Mouse (Mus musculus) hindbrain, postnatal 0 days (tissue): ENCODE measurements around the gene Tprgl. TPM values are rescaled to one million over a fixed set of nuclear protein-coding genes. Genes with fewer than 3 reads are reported as not detected.

Experiments used
- ATAC-seq: fragments of 200-750 bp; cut with Nextera tagmentation; 2 replicates; pipeline ENCODE4 v1.8.0; 2017; ENCODE audit warnings: mild to moderate bottlenecking, moderate TSS enrichment, moderate library complexity
- DNase-seq: peaks from one replicate; pipeline ENCODE4 v3.0.0-alpha.2; 2015; ENCODE audit warnings: low spot score
- H3K27ac ChIP-seq: fragments of 300-500 bp; sonication (generic); 2 replicates; pipeline ENCODE4 v1.5.1; 2014; ENCODE audit warnings: mild to moderate bottlenecking
- H3K27me3 ChIP-seq: fragments of 300-500 bp; sonication (generic); 2 replicates; pipeline ENCODE4 v1.6.1; 2014; ENCODE audit warnings: low read length, mixed read lengths; ENCODE audit not compliant: insufficient read depth
- H3K36me3 ChIP-seq: fragments of 300-500 bp; sonication (generic); 2 replicates; pipeline ENCODE4 v1.6.1; 2014; ENCODE audit warnings: low read length, mixed read lengths; ENCODE audit not compliant: insufficient read depth
- H3K4me1 ChIP-seq: fragments of 300-500 bp; sonication (generic); 2 replicates; pipeline ENCODE4 v1.6.1; 2014; ENCODE audit warnings: antibody characterized with exemption, low read length, mixed read lengths; ENCODE audit not compliant: insufficient read depth
- H3K4me2 ChIP-seq: fragments of 300-500 bp; sonication (generic); 2 replicates; pipeline ENCODE4 v1.6.1; 2014; ENCODE audit warnings: low read depth, mild to moderate bottlenecking, low read length, moderate library complexity, mixed read lengths
- H3K4me3 ChIP-seq: fragments of 300-500 bp; sonication (generic); 2 replicates; pipeline ENCODE4 v1.5.1; 2014; ENCODE audit warnings: low read length
- H3K9ac ChIP-seq: fragments of 300-500 bp; sonication (generic); replicated peaks from 2 replicates; pipeline ENCODE4 v1.6.1; 2014; ENCODE audit warnings: mild to moderate bottlenecking, low read length, moderate library complexity, mixed read lengths
- H3K9me3 ChIP-seq: fragments of 300-500 bp; sonication (generic); 2 replicates; pipeline ENCODE4 v1.6.1; 2016; ENCODE audit warnings: low read length, mixed read lengths
- CTCF ChIP-seq: IDR thresholded peaks from 2 replicates; pipeline ENCODE4 v1.5.1; 2016; ENCODE audit warnings: antibody characterized with exemption, control low read depth, low read depth
- WGBS: fragments of 180-500 bp; shearing (Covaris S2); extraction: QIAGEN DNeasy Blood & Tissue Kit; methylation state at CpG from one replicate; pipeline ENCODE4 v1.1.7; 2014; 5-methylcytosine and 5-hydroxymethylcytosine counted together
- polyA plus RNA-seq: library from polyadenylated mRNA; unstranded; fragments of >200 nt; fragmentation: Nextera tagmentation; extraction: Ambion mirVana; gene quantifications from 2 replicates; pipeline ENCODE4 v1.2.1, GENCODE M21; 2015
- total RNA-seq: library from RNA; depleted of rRNA; stranded (reverse); fragments of >200 nt; gene quantifications from 2 replicates; pipeline ENCODE4 v1.2.3, GENCODE M21; 2014

Gene Tprgl
- total and polyA plus RNA-seq, 2 experiments from 2014 or later: 212 to 239 TPM

- H3K4me2 ChIP-seq: no peak overlapping the region
- no peak overlapping the region for H3K27ac ChIP-seq
- H3K4me3 ChIP-seq: no peak overlapping the region
- H3K36me3 ChIP-seq: peaks cover 8% of the 10 kb centered on the region; the same call in 1 of the 2 replicates
- WGBS: 82% methylated on average over 3 of the region's 3 CpGs
- H3K4me1 ChIP-seq: peaks cover 24% of the 10 kb centered on the region; the same call in 1 of the 2 replicates
- no peak overlapping the region for H3K9ac ChIP-seq
- peaks cover 19% of the 10 kb centered on the region for H3K27me3 ChIP-seq
- ATAC-seq: no peak
- H3K9me3 ChIP-seq: no peaks in the 10 kb centered on the region
- DNase-seq: no peak
- no peak for TF ChIP-seq CTCF
These were observed 15.8 kb downstream of the Tprgl start for GRCm38 (mm10) chr4:154144712-154145111.

DNA sequence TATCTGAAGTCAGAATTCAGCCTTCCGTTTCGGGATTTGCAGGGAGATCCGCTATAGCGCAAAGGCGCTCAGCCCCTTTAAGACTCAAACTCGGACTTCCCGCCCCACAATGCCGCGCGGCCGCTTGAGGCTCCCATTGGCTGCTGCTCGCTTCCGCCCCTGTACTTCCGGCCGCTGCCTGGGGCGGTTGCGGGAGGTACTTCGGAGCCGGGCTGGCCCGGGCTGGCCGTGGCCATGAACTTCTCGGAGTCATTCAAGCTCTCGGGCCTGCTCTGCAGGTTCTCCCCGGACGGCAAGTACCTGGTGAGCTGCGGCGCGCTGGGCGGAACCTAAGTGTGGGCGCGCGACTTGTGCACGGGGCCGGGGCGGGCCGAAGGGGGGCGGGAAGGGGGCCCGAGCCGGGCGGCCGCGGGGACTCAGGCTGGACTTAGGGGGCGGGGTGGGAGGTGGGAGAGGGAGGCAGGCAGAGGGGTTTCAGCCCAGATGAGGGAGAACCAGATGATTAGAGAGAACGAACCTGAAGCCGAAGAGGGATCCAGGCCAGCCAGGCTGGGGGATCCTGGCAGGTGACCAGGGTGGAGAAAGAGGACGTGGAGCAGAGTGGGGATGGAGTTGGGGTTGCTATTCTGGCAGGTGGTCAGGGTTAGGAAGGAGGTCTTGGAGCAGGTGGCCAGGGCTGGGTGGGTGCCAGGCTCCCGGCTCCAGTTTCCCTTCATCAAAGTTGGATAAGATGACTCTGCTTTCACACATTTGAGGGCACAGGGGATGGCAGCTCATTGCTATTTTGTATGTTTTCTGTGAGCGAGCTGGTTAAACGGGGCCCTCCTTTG, 18.0 kb downstream of the Tprgl start, which contains the start of gene Wrap73:
Gene Wrap73, plus strand, starts transcription at position 162 of the 830 bp plus-strand sequence.
- Histone ChIP-seq H3K36me3 (no peaks in the 10 kb centered on the region), H3K4me3 (peak within 1 kb of the TSS; percentile 91), H3K27me3 (peaks cover 41% of the 10 kb centered on the region), H3K9me3 (no peaks in the 10 kb centered on the region), H3K9ac (peak within 1 kb of the TSS; percentile 65), H3K27ac (peak within 1 kb of the TSS; percentile 78), H3K4me2 (peak within 1 kb of the TSS; percentile 78), H3K4me1 (peaks cover 24% of the 10 kb centered on the region; the same call in 1 of the 2 replicates)
- no peak for TF ChIP-seq CTCF
- ATAC-seq (peak; percentile 96), DNase-seq (peak; percentile 95)
- WGBS: under 1% methylated on average over 49 of the region's 49 CpGs

- Histone ChIP-seq H3K4me3 (peak overlapping the region; percentile 91), H3K27ac (no peak overlapping the region), H3K9me3 (no peaks in the 10 kb centered on the region), H3K27me3 (peaks cover 46% of the 10 kb centered on the region), H3K4me1 (peaks cover 24% of the 10 kb centered on the region; the same call in 1 of the 2 replicates), H3K9ac (no peak overlapping the region), H3K4me2 (peak overlapping the region; percentile 78), H3K36me3 (no peaks in the 10 kb centered on the region)
- DNase-seq (no peak), ATAC-seq (no peak)
- 1% methylated on average over 42 of the region's 42 CpGs for WGBS
- no peak for TF ChIP-seq CTCF
These were observed 19.2 kb downstream of the Tprgl start for GRCm38 (mm10) chr4:154141009-154141867.

DNA sequence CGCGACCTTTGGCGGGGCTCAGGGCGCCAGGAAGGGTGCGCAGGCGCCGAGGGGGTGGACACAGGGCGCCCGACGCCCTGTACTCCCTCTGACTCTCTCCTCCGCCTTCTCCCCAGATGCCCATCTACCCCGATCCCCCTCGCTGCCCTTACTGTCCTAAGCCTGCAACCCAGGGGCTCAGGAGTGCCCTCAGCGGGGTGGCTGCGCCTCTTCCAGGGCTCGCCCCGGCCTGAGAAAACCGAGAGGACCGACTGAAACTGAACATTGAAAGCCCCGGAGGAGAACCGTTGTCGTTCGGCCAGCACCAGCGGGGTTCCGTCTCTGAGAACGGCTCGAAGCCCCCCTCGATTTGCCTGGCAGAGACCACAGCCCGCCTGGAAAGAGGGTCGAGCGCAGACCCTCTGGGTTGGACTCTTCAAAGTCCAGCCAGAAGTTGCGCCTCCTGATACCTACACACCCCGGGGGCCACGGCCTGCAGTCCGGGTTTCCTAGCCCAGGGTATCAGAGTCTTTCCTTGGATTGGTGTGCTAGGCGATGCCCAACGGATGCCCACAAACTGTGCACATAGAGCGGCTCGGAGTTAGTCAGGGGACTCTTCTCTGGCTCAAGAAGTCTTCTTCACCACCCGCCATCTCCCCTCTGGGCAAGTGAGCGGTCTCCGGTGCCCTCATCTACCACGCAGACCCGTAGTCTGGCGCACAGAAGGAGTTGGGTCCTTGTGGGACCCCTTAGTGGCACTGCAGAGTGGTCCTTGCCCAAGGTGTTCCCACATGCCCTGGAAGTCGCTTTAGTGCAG, 20.1 kb downstream of the Tprgl start:
- Histone ChIP-seq H3K4me2 (peak overlapping the region; percentile 78), H3K4me1 (peaks cover 24% of the 10 kb centered on the region; the same call in 1 of the 2 replicates), H3K9ac (peak overlapping the region; percentile 41), H3K27ac (no peak overlapping the region), H3K36me3 (no peaks in the 10 kb centered on the region), H3K9me3 (no peaks in the 10 kb centered on the region), H3K4me3 (peak overlapping the region; percentile 45), H3K27me3 (peaks cover 51% of the 10 kb centered on the region)
- TF ChIP-seq CTCF: no peak
- DNase-seq (no peak), ATAC-seq (no peak)
- 1% methylated on average over 38 of the region's 46 CpGs for WGBS

GRCm38 (mm10) chr4:154140182-154140212, 20.5 kb downstream of the Tprgl start, which contains the start of gene Trp73:
Gene Trp73, minus strand, starts transcription at chr4:154140208.
- Histone ChIP-seq H3K36me3 (no peaks in the 10 kb centered on the region), H3K9ac (peak within 1 kb of the TSS; percentile 41), H3K27me3 (peaks cover 51% of the 10 kb centered on the region), H3K27ac (no peak within 1 kb of the TSS), H3K4me3 (peak within 1 kb of the TSS; percentile 45), H3K4me1 (peaks cover 24% of the 10 kb centered on the region; the same call in 1 of the 2 replicates), H3K9me3 (no peaks in the 10 kb centered on the region), H3K4me2 (peak within 1 kb of the TSS; percentile 78)
- ATAC-seq (no peak), DNase-seq (no peak)
- WGBS: no CpG with 5 or more reads among the region's 4 CpGs
- TF ChIP-seq CTCF: no peak

DNA sequence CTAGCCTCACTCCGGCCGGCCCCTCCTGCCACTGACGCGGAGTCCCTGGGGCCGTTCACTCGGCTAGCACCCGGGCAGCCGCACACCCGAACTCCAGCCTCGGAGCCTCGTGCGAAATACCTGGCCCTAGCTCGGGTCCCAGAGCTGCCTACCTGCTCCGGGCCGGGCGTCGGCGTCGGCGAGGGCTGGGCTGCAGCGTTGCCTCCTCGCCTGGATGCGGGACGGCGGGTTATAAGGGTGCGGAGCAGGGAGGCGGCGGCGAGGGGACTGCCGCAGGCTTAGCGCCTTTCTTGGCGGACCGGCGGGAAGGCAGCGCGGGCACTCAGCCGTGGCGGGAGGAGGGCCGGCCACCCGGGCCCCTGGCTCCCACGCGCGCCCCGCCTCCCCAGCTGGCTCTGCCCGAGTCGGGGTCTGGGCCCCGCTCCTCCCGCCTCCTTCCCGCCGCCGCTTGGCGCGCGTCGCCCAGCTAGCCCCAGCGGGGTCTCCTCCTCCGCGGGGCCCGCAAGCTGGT, 20.7 kb downstream of the Tprgl start:
- Histone ChIP-seq H3K27ac (no peak overlapping the region), H3K36me3 (no peaks in the 10 kb centered on the region), H3K9ac (peak overlapping the region; percentile 41), H3K9me3 (no peaks in the 10 kb centered on the region), H3K27me3 (peaks cover 51% of the 10 kb centered on the region), H3K4me3 (peak overlapping the region; percentile 45), H3K4me1 (peaks cover 24% of the 10 kb centered on the region; the same call in 1 of the 2 replicates), H3K4me2 (peak overlapping the region; percentile 78)
- ATAC-seq: no peak
- WGBS: under 1% methylated on average over 45 of the region's 59 CpGs
- TF ChIP-seq CTCF: no peak
- DNase-seq: no peak
